Mouse (Mus musculus): ENCODE measurements around the gene Olfr675. TPM values are rescaled to one million over a fixed set of nuclear protein-coding genes. Genes with fewer than 3 reads are reported as not detected.
"Not testable (repeated sequence)": the region's sequence is repeated elsewhere in the genome, so short reads cannot be mapped to it uniquely, and the experiment has no call there.

The Olfr675 gene
- polyA plus RNA-seq (2016; fragmentation: Nextera tagmentation; extraction: Ambion mirVana), result not detected in 2 replicates

- WGBS, result 62% methylated on average over 1 of the region's 1 CpGs
- Histone ChIP-seq H3K4me1 (replicated peaks) (no peaks in the 10 kb centered on the region), H3K9me3 (replicated peaks) (no peaks in the 10 kb centered on the region), H3K27ac (ENCODE audit: poor library complexity, severe bottlenecking) (no peak within 1 kb of the TSS), H3K27me3 (replicated peaks) (no peaks in the 10 kb centered on the region), H3K4me3 (no peak within 1 kb of the TSS), H3K9ac (no peak within 1 kb of the TSS), H3K4me2 (no peak within 1 kb of the TSS), H3K36me3 (no peaks in the 10 kb centered on the region)
- no peak for ATAC-seq (ENCODE audit: insufficient number of reproducible peaks, low FRiP score)
Measured at GRCm38 (mm10) chr7:105028360-105028759, at the start of gene Olfr675. Gene Olfr675, minus strand, starts transcription at chr7:105028460.

- no peaks in the 10 kb centered on the region for H3K27me3 ChIP-seq (replicated peaks)
- H3K9ac ChIP-seq, result no peak within 1 kb of the TSS
- no peak within 1 kb of the TSS for H3K27ac ChIP-seq (ENCODE audit: poor library complexity, severe bottlenecking)
- WGBS, result 80% methylated on average over 1 of the region's 1 CpGs
- H3K4me3 ChIP-seq, result no peak within 1 kb of the TSS
- H3K4me2 ChIP-seq, result no peak within 1 kb of the TSS
- no peaks in the 10 kb centered on the region for H3K4me1 ChIP-seq (replicated peaks)
- H3K9me3 ChIP-seq (replicated peaks), result no peaks in the 10 kb centered on the region
- no peaks in the 10 kb centered on the region for H3K36me3 ChIP-seq
- ATAC-seq (ENCODE audit: insufficient number of reproducible peaks, low FRiP score), result no peak
Measured at GRCm38 (mm10) chr7:105064175-105064574, 35.9 kb upstream of the Olfr675 start, which contains the start of gene Olfr678. Gene Olfr678, plus strand, starts transcription at chr7:105064475.

GRCm38 (mm10) chr7:105058951-105059350 lies 30.7 kb upstream of the Olfr675 start:
- no peaks in the 10 kb centered on the region for H3K36me3 ChIP-seq
- no peak overlapping the region for H3K4me2 ChIP-seq
- no peaks in the 10 kb centered on the region for H3K27me3 ChIP-seq (replicated peaks)
- no peaks in the 10 kb centered on the region for H3K9me3 ChIP-seq (replicated peaks)
- H3K9ac ChIP-seq, result no peak overlapping the region
- H3K27ac ChIP-seq (ENCODE audit: poor library complexity, severe bottlenecking), result no peak overlapping the region
- ATAC-seq (ENCODE audit: insufficient number of reproducible peaks, low FRiP score), result no peak
- no peaks in the 10 kb centered on the region for H3K4me1 ChIP-seq (replicated peaks)
- no peak overlapping the region for H3K4me3 ChIP-seq

- H3K4me1 ChIP-seq (replicated peaks); ATAC-seq (ENCODE audit: insufficient number of reproducible peaks, low FRiP score); H3K27me3 ChIP-seq (replicated peaks); H3K36me3 ChIP-seq; H3K4me3 ChIP-seq; H3K9ac ChIP-seq; H3K4me2 ChIP-seq; H3K9me3 ChIP-seq (replicated peaks); H3K27ac ChIP-seq (ENCODE audit: poor library complexity, severe bottlenecking): not testable (repeated sequence)
- 52% methylated on average over 5 of the region's 5 CpGs for WGBS
Measured at GRCm38 (mm10) chr7:105033836-105034235, 5.6 kb upstream of the Olfr675 start.

GRCm38 (mm10) chr7:105032398-105032797 lies 4.1 kb upstream of the Olfr675 start, which contains the start of gene Olfr676:
Gene Olfr676, plus strand, starts transcription at chr7:105032698.
- no peak within 1 kb of the TSS for H3K4me3 ChIP-seq
- H3K27me3 ChIP-seq (replicated peaks), result no peaks in the 10 kb centered on the region
- H3K9ac ChIP-seq, result no peak within 1 kb of the TSS
- no peak within 1 kb of the TSS for H3K27ac ChIP-seq (ENCODE audit: poor library complexity, severe bottlenecking)
- no peaks in the 10 kb centered on the region for H3K4me1 ChIP-seq (replicated peaks)
- H3K9me3 ChIP-seq (replicated peaks), result no peaks in the 10 kb centered on the region
- H3K4me2 ChIP-seq, result no peak within 1 kb of the TSS
- no peak for ATAC-seq (ENCODE audit: insufficient number of reproducible peaks, low FRiP score)
- H3K36me3 ChIP-seq, result no peaks in the 10 kb centered on the region

GRCm38 (mm10) chr7:105022530-105022929 lies 5.7 kb downstream of the Olfr675 start:
- ATAC-seq (ENCODE audit: insufficient number of reproducible peaks, low FRiP score), result no peak
- H3K27me3 ChIP-seq (replicated peaks), result no peaks in the 10 kb centered on the region
- no peak overlapping the region for H3K27ac ChIP-seq (ENCODE audit: poor library complexity, severe bottlenecking)
- H3K9me3 ChIP-seq (replicated peaks), result no peaks in the 10 kb centered on the region
- 59% methylated on average over 1 of the region's 1 CpGs for WGBS
- H3K9ac ChIP-seq, result no peak overlapping the region
- H3K4me1 ChIP-seq (replicated peaks), result no peaks in the 10 kb centered on the region
- H3K4me3 ChIP-seq, result no peak overlapping the region
- H3K36me3 ChIP-seq, result no peaks in the 10 kb centered on the region
- no peak overlapping the region for H3K4me2 ChIP-seq

GRCm38 (mm10) chr7:105001929-105002328 lies 26.3 kb downstream of the Olfr675 start, which contains the start of gene Olfr672:
Gene Olfr672, minus strand, starts transcription at chr7:105002029.
- no peak for ATAC-seq (ENCODE audit: insufficient number of reproducible peaks, low FRiP score)
- Histone ChIP-seq H3K27ac (ENCODE audit: poor library complexity, severe bottlenecking) (no peak within 1 kb of the TSS), H3K36me3 (no peaks in the 10 kb centered on the region), H3K4me3 (no peak within 1 kb of the TSS), H3K4me1 (replicated peaks) (no peaks in the 10 kb centered on the region), H3K9me3 (replicated peaks) (no peaks in the 10 kb centered on the region), H3K9ac (no peak within 1 kb of the TSS), H3K4me2 (no peak within 1 kb of the TSS), H3K27me3 (replicated peaks) (no peaks in the 10 kb centered on the region)

GRCm38 (mm10) chr7:104979026-104979425 lies 49.2 kb downstream of the Olfr675 start, which contains the start of gene Olfr671:
Gene Olfr671, minus strand, starts transcription at chr7:104979126.
- Histone ChIP-seq H3K9me3 (replicated peaks) (peaks cover 5% of the 10 kb centered on the region), H3K4me1 (replicated peaks) (no peaks in the 10 kb centered on the region), H3K4me3 (no peak within 1 kb of the TSS), H3K4me2 (no peak within 1 kb of the TSS), H3K27me3 (replicated peaks) (no peaks in the 10 kb centered on the region), H3K27ac (ENCODE audit: poor library complexity, severe bottlenecking) (no peak within 1 kb of the TSS), H3K9ac (no peak within 1 kb of the TSS), H3K36me3 (no peaks in the 10 kb centered on the region)
- ATAC-seq (ENCODE audit: insufficient number of reproducible peaks, low FRiP score), result no peak
- 69% methylated on average over 1 of the region's 1 CpGs for WGBS

GRCm38 (mm10) chr7:104972507-104972906 lies 55.8 kb downstream of the Olfr675 start:
- not testable (repeated sequence) for ATAC-seq (ENCODE audit: insufficient number of reproducible peaks, low FRiP score); H3K27ac ChIP-seq (ENCODE audit: poor library complexity, severe bottlenecking); H3K4me1 ChIP-seq (replicated peaks); H3K9me3 ChIP-seq (replicated peaks); H3K9ac ChIP-seq; H3K4me2 ChIP-seq; H3K27me3 ChIP-seq (replicated peaks); H3K4me3 ChIP-seq; H3K36me3 ChIP-seq
- WGBS, result 63% methylated on average over 2 of the region's 2 CpGs

Other genes with a start within 250 kb of the Olfr675 start
- not detected in 2 replicates for gene Usp17lb, start 185.9 kb downstream of the Olfr675 start, polyA plus RNA-seq (2016; fragmentation: Nextera tagmentation; extraction: Ambion mirVana)
- not detected in 2 replicates for gene Usp17la, start 171.5 kb downstream of the Olfr675 start, polyA plus RNA-seq (2016; fragmentation: Nextera tagmentation; extraction: Ambion mirVana)
- not detected in 2 replicates for gene Olfr665, start 150.4 kb downstream of the Olfr675 start, polyA plus RNA-seq (2016; fragmentation: Nextera tagmentation; extraction: Ambion mirVana)
- not detected in 2 replicates for gene Olfr666, start 132.5 kb downstream of the Olfr675 start, polyA plus RNA-seq (2016; fragmentation: Nextera tagmentation; extraction: Ambion mirVana)
- gene Olfr667, start 107.0 kb downstream of the Olfr675 start, polyA plus RNA-seq (2016; fragmentation: Nextera tagmentation; extraction: Ambion mirVana), result not detected in 2 replicates
- gene Olfr668, start 100.4 kb downstream of the Olfr675 start, polyA plus RNA-seq (2016; fragmentation: Nextera tagmentation; extraction: Ambion mirVana), result not detected in 2 replicates
- not detected in 2 replicates for gene Olfr669, start 94.2 kb downstream of the Olfr675 start, polyA plus RNA-seq (2016; fragmentation: Nextera tagmentation; extraction: Ambion mirVana)
- gene Olfr670, start 65.8 kb downstream of the Olfr675 start, polyA plus RNA-seq (2016; fragmentation: Nextera tagmentation; extraction: Ambion mirVana), result not detected in 2 replicates
- gene Olfr671, start 49.3 kb downstream of the Olfr675 start, polyA plus RNA-seq (2016; fragmentation: Nextera tagmentation; extraction: Ambion mirVana), result not detected in 2 replicates
- not detected in 2 replicates for gene Olfr672, start 26.4 kb downstream of the Olfr675 start, polyA plus RNA-seq (2016; fragmentation: Nextera tagmentation; extraction: Ambion mirVana)
- not detected in 2 replicates for gene Olfr676, start 4.2 kb upstream of the Olfr675 start, polyA plus RNA-seq (2016; fragmentation: Nextera tagmentation; extraction: Ambion mirVana)
- not detected in 2 replicates for gene Olfr677, start 22.9 kb upstream of the Olfr675 start, polyA plus RNA-seq (2016; fragmentation: Nextera tagmentation; extraction: Ambion mirVana)
- gene Olfr678, start 36.0 kb upstream of the Olfr675 start, polyA plus RNA-seq (2016; fragmentation: Nextera tagmentation; extraction: Ambion mirVana), result not detected in 2 replicates
- gene Olfr679, start 52.7 kb upstream of the Olfr675 start, polyA plus RNA-seq (2016; fragmentation: Nextera tagmentation; extraction: Ambion mirVana), result not detected in 2 replicates
- gene Olfr680-ps1, start 64.4 kb upstream of the Olfr675 start, polyA plus RNA-seq (2016; fragmentation: Nextera tagmentation; extraction: Ambion mirVana), result not detected in 2 replicates
- not detected in 2 replicates for gene Olfr681, start 88.4 kb upstream of the Olfr675 start, polyA plus RNA-seq (2016; fragmentation: Nextera tagmentation; extraction: Ambion mirVana)
- not detected in 2 replicates for gene Olfr683, start 118.6 kb upstream of the Olfr675 start, polyA plus RNA-seq (2016; fragmentation: Nextera tagmentation; extraction: Ambion mirVana)
- not detected in 2 replicates for gene Olfr684, start 135.2 kb upstream of the Olfr675 start, polyA plus RNA-seq (2016; fragmentation: Nextera tagmentation; extraction: Ambion mirVana)
- gene Olfr685, start 157.6 kb upstream of the Olfr675 start, polyA plus RNA-seq (2016; fragmentation: Nextera tagmentation; extraction: Ambion mirVana), result not detected in 2 replicates
- gene Olfr686, start 179.0 kb upstream of the Olfr675 start, polyA plus RNA-seq (2016; fragmentation: Nextera tagmentation; extraction: Ambion mirVana), result not detected in 2 replicates

All from heart, embryonic 12.5 days (tissue).